Mouse (Mus musculus): ENCODE results near the gene Aass. TPM values are rescaled to one million over a fixed set of nuclear protein-coding genes. Genes with fewer than 3 reads are reported as not detected.

Gene Aass
- polyA plus RNA-seq, 1 experiment from 2014 or later = 1.6 TPM

Other genes with a start within 250 kb of the Aass start
- gene Fezf1, start 115.4 kb upstream of the Aass start, polyA plus RNA-seq (2016; fragmentation: Nextera tagmentation; extraction: Ambion mirVana) = 33.4 and 36.1 TPM in 2 replicates

Data from forebrain, embryonic 12.5 days (tissue).